Mouse (Mus musculus): ENCODE results near the gene Spsb3. TPM values are rescaled to one million over a fixed set of nuclear protein-coding genes. Genes with fewer than 3 reads are reported as not detected.

Gene Spsb3
- polyA plus RNA-seq, 1 experiment from 2014 or later: 36.1 TPM

DNA sequence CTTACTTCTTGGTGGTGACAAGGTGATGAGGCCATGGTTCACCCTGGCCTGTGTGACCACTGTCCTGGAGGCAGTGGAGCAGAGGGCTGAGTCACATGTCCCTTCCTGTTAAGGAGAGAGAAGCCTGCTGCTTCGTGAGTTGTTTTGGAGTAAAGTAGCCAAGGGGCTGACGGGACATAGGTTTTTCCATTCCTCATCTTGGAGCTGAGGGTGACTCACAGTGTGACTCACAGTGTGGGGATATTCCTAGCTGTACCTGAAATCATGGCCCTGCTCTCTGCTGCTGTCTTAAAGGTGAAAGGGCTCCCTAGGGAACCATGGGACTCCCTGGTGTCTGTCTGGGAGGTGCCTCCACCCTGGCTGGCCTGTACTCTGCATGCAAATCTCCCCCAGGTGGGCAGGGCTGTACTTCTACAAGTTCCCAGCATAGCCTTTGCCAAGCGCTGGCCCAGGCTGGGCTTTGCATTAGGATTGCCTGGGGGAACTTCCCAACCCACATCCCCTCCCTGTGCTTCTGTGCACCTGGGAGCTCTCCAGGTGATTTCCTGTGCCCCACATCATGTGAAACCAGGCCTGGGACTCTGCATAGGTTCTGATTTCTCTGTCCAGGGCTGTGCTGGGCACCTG lies 30.5 kb upstream of the Spsb3 start:
- Histone ChIP-seq H3K27ac (no peak overlapping the region), H3K4me3 (no peak overlapping the region), H3K4me1 (peaks cover 6% of the 10 kb centered on the region), H3K36me3 (peaks cover 49% of the 10 kb centered on the region; the same call in 1 of the 2 replicates), H3K9me3 (no peaks in the 10 kb centered on the region), H3K27me3 (ENCODE audit: insufficient read depth, poor library complexity, severe bottlenecking) (peaks cover 10% of the 10 kb centered on the region)
- 62% methylated on average over 3 of the region's 3 CpGs for WGBS
- no peak for DNase-seq (ENCODE audit: low spot score)

DNA sequence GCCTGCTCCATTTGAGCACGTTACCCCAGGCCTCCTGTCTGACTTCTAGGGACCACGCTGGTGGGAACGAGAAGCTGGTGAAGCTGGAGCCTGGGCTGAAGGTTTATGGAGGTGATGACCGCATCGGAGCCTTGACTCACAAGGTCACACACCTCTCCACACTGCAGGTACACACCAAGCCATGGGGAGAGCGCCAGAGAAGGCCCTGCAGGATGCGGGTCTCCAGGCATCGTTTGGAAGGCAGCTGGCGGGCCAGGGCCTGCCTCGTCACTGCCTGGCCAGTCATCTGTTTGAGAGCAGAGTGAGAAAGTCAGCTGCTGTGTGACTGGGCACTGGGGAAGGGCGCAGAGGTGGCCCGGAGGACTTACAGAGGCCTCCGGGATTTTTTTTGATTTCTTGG lies 29.9 kb upstream of the Spsb3 start:
- H3K27me3 ChIP-seq (ENCODE audit: insufficient read depth, poor library complexity, severe bottlenecking): peaks cover 3% of the 10 kb centered on the region
- H3K36me3 ChIP-seq: peaks cover 55% of the 10 kb centered on the region; the same call in 1 of the 2 replicates
- WGBS: 87% methylated on average over 13 of the region's 13 CpGs
- H3K9me3 ChIP-seq: no peaks in the 10 kb centered on the region
- H3K4me1 ChIP-seq: peaks cover under 1% of the 10 kb centered on the region; the same call in 1 of the 2 replicates
- DNase-seq (ENCODE audit: low spot score): no peak
- no peak overlapping the region for H3K27ac ChIP-seq
- no peak overlapping the region for H3K4me3 ChIP-seq

DNA sequence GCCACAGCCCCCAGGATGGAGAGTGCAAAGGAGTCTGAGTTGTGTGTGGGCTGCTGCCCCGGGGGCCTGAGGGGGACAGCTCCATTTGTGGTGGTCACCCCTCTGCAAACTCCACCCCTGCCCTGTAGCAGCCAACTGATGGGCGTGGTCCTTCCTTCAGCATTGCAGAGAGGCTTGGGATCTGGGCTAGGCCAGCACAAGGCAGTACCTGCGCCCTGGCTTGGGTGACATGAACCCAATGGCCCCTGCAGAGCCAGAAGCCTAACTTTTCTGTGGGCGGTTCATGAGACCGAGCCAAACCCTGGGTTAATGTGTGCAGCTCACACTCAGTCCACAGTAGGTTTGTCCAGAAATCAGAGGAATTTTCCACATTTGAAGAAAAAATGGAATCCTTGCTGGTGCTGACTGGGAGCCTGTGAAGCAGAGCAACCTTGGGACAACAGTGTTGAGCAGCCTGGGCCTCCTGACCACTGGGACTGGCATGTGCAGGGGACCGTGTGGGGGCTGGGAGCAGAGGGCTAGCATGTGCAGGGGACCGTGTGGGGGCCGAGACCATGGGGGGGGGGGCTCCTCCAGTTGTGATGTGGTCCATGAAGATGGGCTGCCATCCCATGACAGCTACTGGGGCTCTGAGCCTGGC lies 28.5 kb upstream of the Spsb3 start:
- Histone ChIP-seq H3K4me1 (no peaks in the 10 kb centered on the region), H3K9me3 (no peaks in the 10 kb centered on the region), H3K36me3 (peaks cover 64% of the 10 kb centered on the region; the same call in 1 of the 2 replicates), H3K4me3 (no peak overlapping the region), H3K27me3 (ENCODE audit: insufficient read depth, poor library complexity, severe bottlenecking) (no peaks in the 10 kb centered on the region), H3K27ac (no peak overlapping the region)
- no peak for DNase-seq (ENCODE audit: low spot score)
- WGBS: 80% methylated on average over 8 of the region's 8 CpGs

DNA sequence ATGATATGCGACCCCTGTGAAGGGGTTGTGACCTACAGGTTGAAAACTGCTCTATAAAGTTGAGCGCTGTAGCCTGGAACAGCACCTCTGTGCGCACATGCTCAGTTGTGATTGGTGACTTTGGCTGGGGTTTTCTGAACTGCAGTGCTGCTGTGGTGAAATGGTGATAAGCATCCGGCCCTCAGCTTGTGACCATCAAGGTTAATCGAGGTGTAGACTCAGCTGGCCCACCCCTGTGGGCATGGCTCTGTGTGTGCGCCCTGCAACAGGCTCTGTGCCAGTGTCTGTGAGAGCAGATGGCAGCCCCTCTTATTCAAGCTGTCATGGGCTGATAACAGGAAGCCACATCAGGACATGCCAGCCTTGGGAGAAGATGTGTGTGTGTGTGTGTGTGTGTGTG lies 27.5 kb upstream of the Spsb3 start:
- DNase-seq (ENCODE audit: low spot score): no peak
- H3K27me3 ChIP-seq (ENCODE audit: insufficient read depth, poor library complexity, severe bottlenecking): no peaks in the 10 kb centered on the region
- H3K4me1 ChIP-seq: no peaks in the 10 kb centered on the region
- 85% methylated on average over 6 of the region's 6 CpGs for WGBS
- no peak overlapping the region for H3K4me3 ChIP-seq
- H3K9me3 ChIP-seq: no peaks in the 10 kb centered on the region
- peaks cover 57% of the 10 kb centered on the region; the same call in 1 of the 2 replicates for H3K36me3 ChIP-seq
- H3K27ac ChIP-seq: no peak overlapping the region

DNA sequence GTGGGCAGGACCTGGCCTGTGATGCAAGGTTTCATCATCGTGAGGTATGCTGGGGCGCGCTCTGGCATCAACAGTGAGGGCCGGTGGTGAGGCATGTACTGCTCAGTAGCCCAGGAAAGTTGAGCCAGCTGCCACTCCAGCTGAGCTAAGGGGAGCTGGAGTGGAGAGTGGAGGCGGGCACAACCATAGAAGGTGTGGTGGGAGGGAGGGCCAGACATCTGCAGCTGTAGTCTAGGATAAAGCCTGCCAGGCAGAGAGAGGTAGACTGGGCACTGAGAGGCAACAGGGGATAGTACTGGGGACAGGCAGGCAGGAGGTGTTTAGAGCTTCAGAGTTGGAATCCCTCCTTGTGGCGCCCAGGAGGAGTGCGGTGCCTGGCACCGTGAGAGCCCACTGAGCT lies 26.4 kb upstream of the Spsb3 start:
- no peak for DNase-seq (ENCODE audit: low spot score)
- no peak overlapping the region for H3K4me3 ChIP-seq
- no peaks in the 10 kb centered on the region for H3K27me3 ChIP-seq (ENCODE audit: insufficient read depth, poor library complexity, severe bottlenecking)
- H3K27ac ChIP-seq: no peak overlapping the region
- WGBS: 81% methylated on average over 8 of the region's 8 CpGs
- no peaks in the 10 kb centered on the region for H3K4me1 ChIP-seq
- no peaks in the 10 kb centered on the region for H3K9me3 ChIP-seq
- H3K36me3 ChIP-seq: peaks cover 54% of the 10 kb centered on the region; the same call in 1 of the 2 replicates

DNA sequence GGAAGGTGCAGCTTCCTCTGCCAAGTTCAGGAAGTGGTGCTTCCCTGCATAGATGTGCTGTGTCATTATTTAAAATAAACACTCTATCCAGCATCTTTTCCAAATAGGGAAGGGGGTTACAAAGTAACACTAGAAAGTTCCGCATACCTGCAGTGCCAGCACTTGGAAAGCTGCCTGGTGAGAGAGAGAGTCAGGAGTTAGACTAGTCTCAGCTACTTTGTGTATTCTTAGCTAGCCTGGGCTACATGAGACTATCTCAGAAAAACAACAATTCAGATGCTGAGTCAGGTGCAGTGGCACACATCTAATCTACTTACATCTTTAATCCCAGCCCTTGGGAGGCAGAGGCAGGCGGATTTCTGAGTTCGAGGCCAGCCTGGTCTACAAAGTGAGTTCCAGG lies 24.7 kb upstream of the Spsb3 start:
- 87% methylated on average over 3 of the region's 3 CpGs for WGBS
- Histone ChIP-seq H3K27me3 (ENCODE audit: insufficient read depth, poor library complexity, severe bottlenecking) (no peaks in the 10 kb centered on the region), H3K9me3 (no peaks in the 10 kb centered on the region), H3K27ac (no peak overlapping the region), H3K4me1 (no peaks in the 10 kb centered on the region), H3K4me3 (no peak overlapping the region), H3K36me3 (peaks cover 51% of the 10 kb centered on the region)
- no peak for DNase-seq (ENCODE audit: low spot score)

DNA sequence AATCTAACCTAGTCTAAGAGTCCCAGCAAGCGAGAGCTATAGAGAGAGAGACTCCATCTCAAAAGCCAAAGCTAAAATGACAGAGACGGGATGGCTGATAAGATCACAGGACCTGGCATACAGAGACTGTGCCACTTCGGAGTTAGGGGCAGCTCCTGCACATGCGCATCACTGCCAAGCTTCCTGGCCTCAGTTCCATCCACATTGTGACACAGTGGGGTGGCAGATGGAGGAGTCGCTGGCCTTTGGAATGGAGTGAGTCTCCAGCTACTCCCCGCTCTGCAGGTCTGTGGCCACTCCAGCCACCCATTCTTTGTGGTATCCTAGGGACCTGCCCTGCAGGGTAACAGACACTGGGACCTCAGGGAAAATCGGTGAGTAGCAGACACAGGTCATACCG lies 20.7 kb upstream of the Spsb3 start, which contains the start of gene Igfals:
TSS of gene Igfals (plus strand) at position 222 of the 400 bp plus-strand sequence.
- WGBS: 80% methylated on average over 8 of the region's 8 CpGs
- H3K27ac ChIP-seq: no peak within 1 kb of the TSS
- no peak within 1 kb of the TSS for H3K4me3 ChIP-seq
- peaks cover 33% of the 10 kb centered on the region for H3K36me3 ChIP-seq
- no peaks in the 10 kb centered on the region for H3K27me3 ChIP-seq (ENCODE audit: insufficient read depth, poor library complexity, severe bottlenecking)
- no peaks in the 10 kb centered on the region for H3K9me3 ChIP-seq
- no peaks in the 10 kb centered on the region for H3K4me1 ChIP-seq
- DNase-seq (ENCODE audit: low spot score): no peak

DNA sequence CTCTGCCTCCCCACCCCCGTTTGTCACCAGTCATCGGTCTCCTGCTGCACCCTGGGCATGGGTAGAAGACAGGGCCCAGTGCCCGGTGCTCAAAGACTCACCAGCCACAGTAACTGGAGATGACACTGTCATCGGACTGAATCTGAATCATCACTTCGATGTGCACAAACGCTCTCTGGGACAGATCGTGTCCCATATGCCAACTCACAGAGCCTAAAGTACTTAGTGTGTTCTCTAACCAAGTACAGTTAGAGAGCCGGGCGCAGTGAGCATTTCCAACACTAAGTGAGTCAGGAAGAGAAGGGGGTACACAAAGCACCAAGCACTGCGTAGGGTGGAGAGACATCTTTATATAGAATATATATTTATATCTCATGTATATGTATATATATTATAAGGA lies 18.5 kb upstream of the Spsb3 start:
- no peak for DNase-seq (ENCODE audit: low spot score)
- WGBS: 91% methylated on average over 10 of the region's 10 CpGs
- Histone ChIP-seq H3K36me3 (peaks cover 14% of the 10 kb centered on the region), H3K9me3 (no peaks in the 10 kb centered on the region), H3K4me1 (no peaks in the 10 kb centered on the region), H3K4me3 (no peak overlapping the region), H3K27ac (no peak overlapping the region), H3K27me3 (ENCODE audit: insufficient read depth, poor library complexity, severe bottlenecking) (no peaks in the 10 kb centered on the region)

DNA sequence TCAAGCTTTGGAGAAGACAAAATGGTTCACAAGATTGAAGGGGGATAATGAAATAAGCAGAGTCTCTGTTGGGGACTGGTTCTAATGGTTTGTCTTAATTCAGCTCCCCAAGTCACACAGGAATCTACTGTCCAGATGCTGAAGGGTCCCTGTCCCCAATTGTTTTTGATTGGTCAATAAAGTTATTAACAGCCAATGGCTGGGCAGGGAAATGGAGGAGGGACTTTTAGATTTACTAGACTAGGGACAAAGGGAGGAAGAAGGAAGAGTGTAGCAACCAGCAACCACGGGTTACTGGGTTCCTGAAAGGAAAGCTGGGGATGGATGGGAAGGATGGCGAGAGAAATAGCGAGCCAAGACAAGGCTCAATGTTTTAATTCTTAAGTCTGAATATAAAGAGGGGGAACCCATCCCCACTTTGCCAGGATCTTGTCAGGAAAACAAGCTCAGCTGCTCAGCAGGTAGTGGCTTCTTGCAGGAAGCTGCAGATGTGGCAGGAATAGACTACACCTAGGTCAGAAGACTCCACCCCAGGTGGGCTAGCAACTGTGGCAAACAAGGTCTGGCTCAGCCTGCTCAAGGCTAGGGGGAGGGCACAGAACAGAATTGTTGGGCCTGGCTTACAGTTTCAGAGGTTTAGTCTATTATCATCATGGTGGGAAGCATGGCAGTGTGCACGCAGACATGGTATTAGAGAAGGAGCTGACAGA lies 12.6 kb upstream of the Spsb3 start:
- peaks cover 11% of the 10 kb centered on the region for H3K4me1 ChIP-seq
- no peaks in the 10 kb centered on the region for H3K27me3 ChIP-seq (ENCODE audit: insufficient read depth, poor library complexity, severe bottlenecking)
- H3K4me3 ChIP-seq: no peak overlapping the region
- no peak for DNase-seq (ENCODE audit: low spot score)
- no peak overlapping the region for H3K27ac ChIP-seq
- no peaks in the 10 kb centered on the region for H3K36me3 ChIP-seq
- no peaks in the 10 kb centered on the region for H3K9me3 ChIP-seq
- WGBS: 45% methylated on average over 4 of the region's 4 CpGs

DNA sequence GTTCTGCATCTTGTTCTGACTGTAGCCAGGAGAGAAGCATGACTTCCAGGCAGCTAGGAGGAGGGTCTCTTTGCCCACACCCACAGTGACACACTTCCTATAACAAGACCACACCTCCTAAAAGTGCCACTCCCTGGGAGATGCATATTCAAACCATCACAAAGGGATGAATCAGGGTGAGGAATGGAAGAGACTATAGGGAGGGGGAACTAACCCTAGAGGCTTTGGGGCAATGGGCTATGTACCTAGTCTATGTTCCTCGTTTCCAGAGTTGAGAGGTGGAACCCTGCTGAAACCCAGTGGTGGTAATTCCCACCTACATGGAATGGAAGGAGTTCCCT lies 12.1 kb upstream of the Spsb3 start:
- no peak for DNase-seq (ENCODE audit: low spot score)
- Histone ChIP-seq H3K27ac (no peak overlapping the region), H3K36me3 (no peaks in the 10 kb centered on the region), H3K4me1 (peaks cover 11% of the 10 kb centered on the region), H3K27me3 (ENCODE audit: insufficient read depth, poor library complexity, severe bottlenecking) (no peaks in the 10 kb centered on the region), H3K9me3 (no peaks in the 10 kb centered on the region), H3K4me3 (no peak overlapping the region)
- WGBS: 40% methylated on average over 1 of the region's 1 CpGs

DNA sequence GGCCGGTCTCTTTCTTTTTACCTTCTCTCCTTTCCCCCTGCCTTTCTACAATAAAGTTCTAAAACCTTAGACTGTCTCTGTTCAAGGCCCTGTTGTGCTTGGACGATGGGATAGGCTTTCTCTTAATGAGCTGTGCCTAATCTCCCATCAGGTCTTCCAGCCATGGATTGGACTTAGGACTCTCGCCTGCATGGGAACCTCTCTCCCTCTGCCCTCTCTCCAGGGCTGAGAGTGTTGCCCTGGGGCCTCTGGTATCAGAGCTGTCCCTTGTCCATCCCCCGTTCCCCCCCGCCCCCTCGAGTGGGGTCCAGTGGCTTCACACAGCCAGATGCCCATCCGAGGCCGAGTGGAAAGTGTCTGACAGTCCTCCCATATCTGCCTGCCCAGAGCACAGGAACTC lies 11.5 kb upstream of the Spsb3 start:
- H3K36me3 ChIP-seq: no peaks in the 10 kb centered on the region

DNA sequence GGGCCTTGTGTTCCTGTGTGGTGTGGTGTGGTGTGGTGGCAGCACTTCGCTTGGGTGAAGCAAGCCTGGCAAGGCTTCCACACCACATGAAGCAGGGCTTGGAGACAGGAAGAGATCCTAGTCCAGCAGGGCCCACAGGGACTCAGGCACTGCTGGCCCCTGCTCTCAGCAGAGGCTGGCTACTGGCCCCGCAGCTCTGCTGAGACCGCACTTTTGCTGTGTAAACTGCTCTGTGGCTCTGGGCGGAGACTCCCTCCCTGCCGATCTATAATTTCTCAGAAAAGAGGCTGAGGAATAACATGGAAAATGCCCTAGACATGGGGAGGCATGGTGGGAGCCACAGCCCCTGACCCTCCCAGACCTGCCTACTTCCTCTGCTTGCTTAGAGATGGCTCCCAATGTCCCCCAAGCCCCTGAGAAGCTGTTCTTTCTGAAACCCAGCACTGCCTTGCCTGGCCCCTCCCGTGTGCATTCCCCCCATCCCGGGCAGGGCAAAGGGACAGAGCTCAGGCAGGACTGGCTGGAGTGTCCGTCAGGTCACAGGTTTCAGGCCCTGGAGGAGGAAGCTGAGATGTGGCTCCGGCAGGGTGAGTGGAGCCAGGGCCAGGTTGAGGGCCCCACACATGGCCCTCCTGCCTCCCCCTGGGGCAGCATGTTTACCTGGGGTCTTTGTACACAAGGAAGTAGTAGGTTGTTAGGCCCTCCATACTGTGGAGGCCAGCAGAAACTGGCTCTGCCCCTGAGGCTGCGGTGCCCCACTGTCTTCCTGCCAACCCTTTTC lies 8.9 kb upstream of the Spsb3 start:
- Histone ChIP-seq H3K9me3 (no peaks in the 10 kb centered on the region), H3K4me1 (peaks cover 23% of the 10 kb centered on the region), H3K27me3 (ENCODE audit: insufficient read depth, poor library complexity, severe bottlenecking) (no peaks in the 10 kb centered on the region), H3K4me3 (no peak overlapping the region), H3K27ac (peak overlapping the region; percentile 48), H3K36me3 (peaks cover 6% of the 10 kb centered on the region; the same call in 1 of the 2 replicates)
- no peak for DNase-seq (ENCODE audit: low spot score)
- 59% methylated on average over 10 of the region's 10 CpGs for WGBS

More for the DNA sequence above, 11.5 kb upstream of the Spsb3 start:
- Histone ChIP-seq H3K4me3 (no peak overlapping the region), H3K4me1 (peaks cover 11% of the 10 kb centered on the region), H3K27ac (no peak overlapping the region), H3K27me3 (ENCODE audit: insufficient read depth, poor library complexity, severe bottlenecking) (no peaks in the 10 kb centered on the region), H3K9me3 (no peaks in the 10 kb centered on the region)
- WGBS: 76% methylated on average over 8 of the region's 8 CpGs
- no peak for DNase-seq (ENCODE audit: low spot score)

DNA sequence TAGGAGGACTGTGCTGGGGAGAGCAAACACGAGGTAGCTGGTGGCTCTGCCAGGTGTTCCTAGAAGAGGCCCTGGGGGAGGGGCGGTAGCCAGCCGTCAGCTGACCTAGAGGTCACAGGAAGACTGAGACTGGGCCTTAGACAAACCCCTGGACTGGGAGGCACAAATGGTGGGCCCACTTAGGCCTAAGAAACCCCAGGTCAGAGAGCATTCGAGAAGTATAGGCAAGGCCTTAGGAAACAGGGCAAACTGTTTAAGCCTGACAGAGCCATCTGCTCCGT lies 8.4 kb upstream of the Spsb3 start:
- peaks cover 11% of the 10 kb centered on the region for H3K36me3 ChIP-seq
- whole genome bisulfite sequencing: 39% methylated on average over 5 of the region's 5 CpGs
- DNase-seq (ENCODE audit: low spot score): no peak
- no peaks in the 10 kb centered on the region for H3K9me3 ChIP-seq
- no peaks in the 10 kb centered on the region for H3K27me3 ChIP-seq (ENCODE audit: insufficient read depth, poor library complexity, severe bottlenecking)
- H3K27ac ChIP-seq: peak overlapping the region; percentile 48
- no peak overlapping the region for H3K4me3 ChIP-seq
- H3K4me1 ChIP-seq: peaks cover 23% of the 10 kb centered on the region

Data from heart, embryonic 10.5 days (tissue).